Comparison of ENCODE assay signal across 13 mouse cellular contexts in genomic region chr6:15639378-15639777, GRCm38 (mm10).
A peak's percentile ranks its signal among the peaks of the same experiment; 100 is the strongest.
DNase-seq lines count a peak whose midpoint lies in the region; ATAC-seq and TF ChIP-seq lines count a peak whose summit lies in the region.
"Had no signal": no experiment of that assay in that cellular context is flagged by ENCODE, and none has a peak within 500 bp of the region (broad histone marks: within the 10 kb centered on the region; RNA-seq: fewer than 3 reads in every experiment).

No protein-coding gene starts in this region.

- WGBS in forebrain, embryonic 15.5 days: 3% methylated on average over 4 of the region's 4 CpGs
- 8% methylated on average over 4 of the region's 4 CpGs for WGBS in midbrain, embryonic 11.5 days

- peak; percentile 91 for DNase-seq in brain, embryonic 14.5 days (ENCODE audit: low read depth)
- DNase-seq in embryo, embryonic 10.5 days (ENCODE audit: low spot score): peak; percentile 60
- peak; percentile 88 for DNase-seq in midbrain, embryonic 11.5 days (ENCODE audit: low spot score, missing footprints)
- no peak for DNase-seq in layer of hippocampus, adult 18-20 months (ENCODE audit: low spot score in 2 of 2)
- DNase-seq in adrenal gland, adult 18-20 months (ENCODE audit: low spot score in 2 of 2): no peak
- no peak for DNase-seq in cerebellum, postnatal 4 days (ENCODE audit: low spot score in 2 of 2)
- DNase-seq: adrenal gland, postnatal 14 days; cerebellum, postnatal 25 days; gastrocnemius, postnatal 10 days; liver, postnatal 0 days had no signal

- no peak overlapping the region for H3K9ac ChIP-seq in forebrain, embryonic 15.5 days (replicated peaks)
- H3K9ac ChIP-seq in midbrain, embryonic 11.5 days (ENCODE audit: low read length): no peak overlapping the region
- H3K9ac ChIP-seq: liver, postnatal 0 days had no signal

- ATAC-seq in forebrain, embryonic 15.5 days (replicated peaks): peak; percentile 82
- ATAC-seq in midbrain, embryonic 11.5 days (ENCODE audit: low FRiP score): peak; percentile 75
- ATAC-seq: liver, postnatal 0 days had no signal

- H3K27me3 ChIP-seq in forebrain, embryonic 15.5 days: no peaks in the 10 kb centered on the region
- no peaks in the 10 kb centered on the region for H3K27me3 ChIP-seq in midbrain, embryonic 11.5 days (ENCODE audit: control insufficient read depth, insufficient read depth, low read length)

- H3K27ac ChIP-seq in forebrain, embryonic 15.5 days (replicated peaks): no peak overlapping the region
- H3K27ac ChIP-seq in midbrain, embryonic 11.5 days (ENCODE audit: low read depth, low read length): no peak overlapping the region
- H3K27ac ChIP-seq: macrophage had no signal

- no peak for TF ChIP-seq POLR2A in brain, embryonic 14.5 days (IDR thresholded peaks at IDR 0.05; ENCODE audit: borderline replicate concordance, extremely low read depth, insufficient read depth, insufficient read length, poor library complexity, severe bottlenecking)

- no peaks in the 10 kb centered on the region for H3K36me3 ChIP-seq in forebrain, embryonic 15.5 days
- no peaks in the 10 kb centered on the region for H3K36me3 ChIP-seq in midbrain, embryonic 11.5 days (ENCODE audit: control insufficient read depth, insufficient read depth, low read length)

- no peak overlapping the region for H3K4me2 ChIP-seq in forebrain, embryonic 15.5 days (replicated peaks)
- H3K4me2 ChIP-seq in midbrain, embryonic 11.5 days: no peak overlapping the region

- no peak for TF ChIP-seq CTCF in brain, embryonic 14.5 days (IDR thresholded peaks at IDR 0.05; ENCODE audit: borderline replicate concordance, extremely low read depth, insufficient read depth, insufficient read length)

- H3K4me1 ChIP-seq in forebrain, embryonic 15.5 days: peaks cover 20% of the 10 kb centered on the region
- peaks cover 5% of the 10 kb centered on the region for H3K4me1 ChIP-seq in midbrain, embryonic 11.5 days (ENCODE audit: control insufficient read depth, insufficient read depth, low read length)

- no peak overlapping the region for H3K4me3 ChIP-seq in forebrain, embryonic 15.5 days
- H3K4me3 ChIP-seq in midbrain, embryonic 11.5 days (ENCODE audit: low read depth, low read length): no peak overlapping the region
- H3K4me3 ChIP-seq: erythroblast, embryonic 14.5 days had no signal

- H3K9me3 ChIP-seq in forebrain, embryonic 15.5 days: no peaks in the 10 kb centered on the region
- H3K9me3 ChIP-seq in midbrain, embryonic 11.5 days (ENCODE audit: control insufficient read depth, low read length): no peaks in the 10 kb centered on the region

Comparison
In these comparisons a context has a peak if more than half of its experiments do, and no peak if none do; other contexts are left out.
1. DNase-seq: peak in brain, embryonic 14.5 days (single experiment), embryo, embryonic 10.5 days (single experiment) and midbrain, embryonic 11.5 days (single experiment); none in layer of hippocampus, adult 18-20 months (0 of 2), adrenal gland, adult 18-20 months (0 of 2) and cerebellum, postnatal 4 days (0 of 2).